Mouse (Mus musculus) heart, postnatal 4 days (tissue): ENCODE measurements around the gene Mfn2. TPM values are rescaled to one million over a fixed set of nuclear protein-coding genes. Genes with fewer than 3 reads are reported as not detected.

Experiments
- DNase-seq: peaks from one replicate; pipeline ENCODE4 v3.0.0; 2021
- total RNA-seq, 2 experiments: library from RNA; stranded (reverse); gene quantifications; 2 replicates each; pipeline ENCODE4 v1.2.3; 2021

Mfn2 gene
- total RNA-seq, 2 experiments from 2014 or later: 505 to 526 TPM

DNA sequence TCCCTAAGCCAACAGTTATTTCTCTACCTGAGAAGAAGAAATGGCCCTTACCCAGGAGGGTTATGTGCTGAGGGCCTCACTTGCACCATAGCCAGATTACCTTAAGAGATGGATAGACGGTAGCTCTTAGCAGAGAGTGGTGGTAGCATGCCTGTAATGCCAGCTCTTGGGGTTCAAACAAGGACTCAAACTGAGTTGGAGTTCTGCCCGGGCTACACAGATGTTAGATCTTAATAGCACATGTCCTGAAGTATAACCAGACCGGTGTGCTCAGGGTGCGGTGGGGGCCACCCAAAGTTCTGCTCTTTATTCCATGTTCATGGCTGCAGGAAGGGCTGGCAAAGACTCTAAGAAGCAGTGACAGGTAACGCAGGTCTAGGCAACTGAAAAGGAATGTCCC lies 5.0 kb upstream of the Mfn2 start:
- peak; percentile 63 for DNase-seq

GRCm38 (mm10) chr4:147906230-147906629 lies 1.7 kb upstream of the Mfn2 start:
- DNase-seq: no peak

DNA sequence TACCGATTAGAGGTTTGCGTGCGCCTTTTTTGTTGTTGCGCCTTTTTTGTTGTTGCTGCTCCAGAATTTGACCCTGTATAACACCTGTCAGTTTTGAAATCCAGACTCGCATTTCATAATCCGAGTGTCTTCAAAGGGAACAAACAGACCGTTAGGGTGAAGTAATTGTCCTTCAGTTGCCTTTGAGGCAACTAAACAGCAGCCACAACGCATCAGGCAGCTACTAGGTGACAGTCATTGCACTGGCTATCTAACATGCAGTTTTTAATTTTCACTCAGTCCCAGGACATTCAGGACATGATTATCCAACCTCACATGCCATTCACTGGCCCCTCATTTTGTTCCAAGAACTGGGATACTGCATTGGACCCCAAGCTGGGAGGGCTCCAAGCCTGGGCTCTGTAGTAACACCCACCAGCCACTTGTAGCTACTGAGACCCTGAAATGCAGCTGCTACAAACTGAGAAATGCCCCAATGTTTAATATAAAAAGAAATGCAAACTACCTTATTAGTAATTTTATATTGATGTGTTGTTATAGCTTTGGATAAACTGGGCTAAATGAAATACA lies 671 bp upstream of the Mfn2 start:
- no peak for DNase-seq

- DNase-seq: no peak
Observed at GRCm38 (mm10) chr4:147903601-147904000, 903 bp downstream of the Mfn2 start.

GRCm38 (mm10) chr4:147902906-147903500 lies 1.5 kb downstream of the Mfn2 start:
- DNase-seq: no peak

DNA sequence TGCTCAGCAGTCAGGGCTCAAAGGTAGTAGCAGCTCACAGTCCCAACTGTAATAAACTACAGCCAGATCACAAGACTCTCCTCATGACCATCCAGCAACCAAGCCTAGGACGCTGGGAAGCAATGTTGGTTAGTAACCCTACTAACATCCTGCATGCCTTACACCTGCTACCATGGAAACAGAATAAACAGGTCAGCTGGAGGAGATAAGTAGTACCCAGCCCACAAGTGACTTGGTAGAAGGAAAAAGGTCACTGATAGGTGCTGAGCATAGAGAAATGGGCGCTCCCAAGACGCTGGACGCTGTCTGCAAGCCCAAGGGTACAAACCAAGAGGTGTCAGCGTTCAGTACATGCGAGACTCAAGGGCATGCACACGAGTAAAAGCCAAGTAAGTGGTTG lies 4.1 kb downstream of the Mfn2 start:
- peak; percentile 34 for DNase-seq

DNA sequence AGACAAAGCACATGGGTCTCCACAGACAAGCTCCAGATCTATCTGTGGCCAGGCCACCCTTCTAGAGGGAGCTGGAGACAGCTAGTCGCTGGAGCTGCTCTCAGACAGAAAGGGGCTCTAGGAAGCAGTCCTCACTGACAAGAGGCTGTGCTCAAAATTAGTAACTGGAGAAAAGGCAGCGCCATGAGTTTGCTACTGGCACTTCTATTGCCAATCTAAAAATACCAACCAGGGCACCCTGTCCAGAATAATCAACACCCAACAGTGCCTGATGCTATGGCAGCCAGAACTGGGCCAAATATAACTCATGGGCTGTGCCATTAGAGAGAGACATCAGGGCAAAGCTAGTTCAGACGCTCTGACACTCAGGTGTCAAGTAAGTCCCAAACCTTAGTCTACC lies 7.2 kb downstream of the Mfn2 start:
- DNase-seq: peak; percentile 50

DNA sequence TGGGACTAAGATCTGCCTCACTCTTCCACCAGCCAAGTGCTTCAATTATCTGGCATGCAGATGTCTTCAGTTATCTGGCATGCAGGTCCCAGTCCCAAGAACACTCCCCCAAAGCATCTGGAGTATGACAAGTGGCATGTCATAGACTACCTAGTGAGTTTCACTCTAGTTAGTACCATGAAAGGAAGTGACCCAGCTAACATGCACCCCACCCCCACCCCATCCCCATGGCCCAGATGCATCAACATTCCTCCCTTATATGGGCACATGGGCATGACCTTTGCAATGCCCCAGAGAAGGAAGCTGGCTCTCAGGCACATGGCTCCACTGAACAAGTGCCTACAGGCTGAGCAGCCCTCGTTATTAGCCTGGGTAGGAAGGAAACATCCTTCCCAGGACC lies 8.1 kb downstream of the Mfn2 start:
- DNase-seq: peak; percentile 49

DNA sequence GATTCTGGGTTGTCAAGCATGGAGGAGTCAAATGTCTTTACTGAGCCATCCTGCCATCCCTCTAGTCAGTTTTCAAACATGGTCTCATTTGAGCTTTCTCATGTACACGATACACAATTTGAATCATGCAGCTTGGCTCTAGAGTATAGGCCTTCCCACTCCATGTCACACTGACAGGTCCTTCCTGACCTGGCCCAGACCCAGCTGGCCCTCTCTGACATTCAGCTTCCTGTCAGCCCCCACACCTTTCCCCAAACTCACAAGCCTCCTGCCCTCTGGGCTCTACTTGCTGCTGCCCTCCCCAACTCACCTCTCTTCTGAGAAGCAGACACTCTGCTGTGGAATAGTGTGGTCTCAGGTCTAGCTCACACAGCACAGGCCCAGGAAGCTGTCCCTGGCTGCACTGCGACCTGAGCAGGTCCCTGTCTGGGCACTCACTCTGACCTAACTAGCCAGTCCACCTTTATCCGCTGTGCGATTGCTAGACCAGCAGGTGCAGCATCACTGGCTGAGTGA lies 8.6 kb downstream of the Mfn2 start:
- peak; percentile 64 for DNase-seq

- no peak for DNase-seq
Observed at GRCm38 (mm10) chr4:147890341-147890740, 14.2 kb downstream of the Mfn2 start.

- DNase-seq: no peak
Observed at GRCm38 (mm10) chr4:147888237-147888636, 16.3 kb downstream of the Mfn2 start.

GRCm38 (mm10) chr4:147887277-147887676 lies 17.2 kb downstream of the Mfn2 start:
- no peak for DNase-seq

- no peak for DNase-seq
Observed at GRCm38 (mm10) chr4:147886158-147886557, 18.3 kb downstream of the Mfn2 start.

GRCm38 (mm10) chr4:147884138-147884537 lies 20.4 kb downstream of the Mfn2 start:
- DNase-seq: no peak

DNA sequence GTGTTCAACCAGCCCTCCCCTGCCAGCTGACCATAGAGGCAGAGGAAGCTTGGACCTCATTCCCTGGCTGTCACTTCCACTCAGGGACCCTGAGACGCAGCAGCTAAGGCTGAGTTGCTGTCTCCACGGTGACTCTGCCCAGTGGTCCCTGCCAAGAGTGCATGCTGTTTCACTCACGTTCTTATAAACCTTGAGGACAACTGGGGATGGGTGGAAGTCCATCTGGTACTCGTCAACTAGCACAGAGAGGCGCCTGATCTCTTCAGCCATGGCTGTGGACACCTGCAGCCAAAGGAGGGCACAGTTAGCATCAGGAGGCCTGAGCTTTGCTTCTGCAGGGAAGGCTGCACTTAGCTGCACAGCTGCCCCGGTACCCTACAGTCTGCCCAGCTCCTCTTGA lies 21.5 kb downstream of the Mfn2 start:
- no peak for DNase-seq

DNA sequence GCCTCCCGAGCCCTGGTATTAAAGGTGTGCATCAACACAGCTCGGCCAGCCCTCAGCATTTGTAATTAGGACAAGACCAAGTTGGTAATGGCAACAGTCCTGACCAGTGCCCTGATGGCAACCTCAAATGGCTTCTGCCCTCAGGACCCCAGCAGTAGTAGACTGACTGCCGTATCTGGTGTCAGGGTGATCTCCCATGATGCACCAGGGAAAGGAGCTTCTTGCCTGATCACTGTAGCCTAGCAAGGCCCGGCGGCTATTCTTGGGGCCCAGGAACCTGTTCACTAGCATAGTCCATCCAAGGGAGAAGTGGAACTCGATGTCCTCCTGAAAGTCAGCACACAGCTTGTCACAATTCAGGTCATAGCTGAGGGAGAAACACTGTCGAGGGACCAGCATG lies 22.7 kb downstream of the Mfn2 start:
- no peak for DNase-seq

GRCm38 (mm10) chr4:147879865-147880264 lies 24.6 kb downstream of the Mfn2 start:
- no peak for DNase-seq

GRCm38 (mm10) chr4:147879456-147879855 lies 25.0 kb downstream of the Mfn2 start:
- DNase-seq: no peak

- no peak for DNase-seq
Observed at GRCm38 (mm10) chr4:147878537-147878936, 26.0 kb downstream of the Mfn2 start.

DNA sequence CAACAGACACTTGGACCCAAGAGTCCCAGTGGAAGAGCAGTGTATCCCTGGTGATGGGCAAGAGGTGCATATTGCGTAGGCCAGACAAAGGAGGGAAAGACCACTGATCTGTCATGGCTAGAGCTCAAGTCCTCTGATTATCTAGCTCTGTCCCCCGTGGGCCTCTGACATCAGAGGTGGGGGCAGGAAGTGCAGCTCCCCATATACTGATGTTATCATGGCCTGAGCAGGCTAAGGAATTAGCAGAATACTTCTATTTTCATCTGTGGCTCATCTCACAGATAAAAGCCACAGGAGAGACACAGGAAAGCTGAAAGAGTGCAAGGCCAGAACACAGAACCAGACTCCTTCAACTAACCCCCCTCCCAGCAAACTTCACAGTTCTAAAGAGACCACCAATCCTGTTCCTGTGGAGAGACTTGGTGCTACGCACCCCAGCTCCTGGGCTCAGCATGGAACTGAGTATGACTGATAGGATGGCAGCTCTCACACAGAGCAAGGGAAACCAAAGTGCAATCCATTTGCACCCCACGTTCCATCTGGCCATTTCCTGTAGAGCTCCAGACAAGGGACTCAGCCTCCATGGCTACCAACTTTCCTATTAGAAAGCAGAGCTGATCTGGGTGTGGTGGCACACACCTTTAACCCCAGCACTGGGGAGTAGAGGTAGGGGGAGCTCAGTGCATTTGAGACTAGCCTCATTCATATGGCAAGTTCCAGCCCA lies 28.5 kb downstream of the Mfn2 start:
- DNase-seq: no peak

GRCm38 (mm10) chr4:147869238-147869637 lies 35.3 kb downstream of the Mfn2 start:
- no peak for DNase-seq

GRCm38 (mm10) chr4:147868450-147869031 lies 36.0 kb downstream of the Mfn2 start, which contains the start of the genes Miip and Fv1:
Gene Miip, minus strand, starts transcription at chr4:147868816.
Gene Fv1, plus strand, starts transcription at chr4:147868979.
- DNase-seq: peak; percentile 94
